Mouse (Mus musculus) bone marrow macrophage, adult 2 months (primary cell): ENCODE results near the gene Nkiras2.

Source experiments
- CTCF ChIP-seq: IDR thresholded peaks from 2 replicates; pipeline ENCODE4 v1.5.1; 2012; ENCODE audit warnings: low read depth, mild to moderate bottlenecking, low read length, moderate library complexity
- POLR2A ChIP-seq: IDR thresholded peaks from 2 replicates; pipeline ENCODE4 v1.6.1; 2012; ENCODE audit warnings: mild to moderate bottlenecking, low read depth, low read length, borderline replicate concordance

GRCm38 (mm10) chr11:100613241-100613640, 5.8 kb upstream of the Nkiras2 start:
- TF ChIP-seq CTCF (no peak), POLR2A (no peak)
